Mouse (Mus musculus) midbrain, embryonic 11.5 days (tissue): ENCODE measurements at regions not wholly inside any gene's neighbourhood (a gene's known extent, or its start where the extent isn't known, plus 50 kb on each side); places are given as distances from the start of the nearest gene placed in this dataset.

Source experiments
- ATAC-seq: fragments of 200-750 bp; cut with Nextera tagmentation; 2 replicates; pipeline ENCODE4 v1.8.0; 2017; ENCODE audit warnings: moderate TSS enrichment, moderate library complexity; ENCODE audit not compliant: low FRiP score
- DNase-seq: peaks from one replicate; pipeline ENCODE4 v3.0.0; 2015; ENCODE audit warnings: low spot score; ENCODE audit errors: missing footprints
- H3K27ac ChIP-seq: fragments of 300-500 bp; sonication (generic); 2 replicates; pipeline ENCODE4 v1.5.1; 2014; ENCODE audit warnings: low read depth, low read length
- H3K27me3 ChIP-seq: fragments of 300-500 bp; sonication (generic); 2 replicates; pipeline ENCODE4 v1.6.1; 2014; ENCODE audit warnings: mild to moderate bottlenecking, low read length, moderate library complexity, mixed read lengths; ENCODE audit not compliant: control insufficient read depth, insufficient read depth
- H3K36me3 ChIP-seq: fragments of 300-500 bp; sonication (generic); 2 replicates; pipeline ENCODE4 v1.6.1; 2014; ENCODE audit warnings: mild to moderate bottlenecking, low read length, moderate library complexity, mixed read lengths; ENCODE audit not compliant: control insufficient read depth, insufficient read depth
- H3K4me1 ChIP-seq: fragments of 300-500 bp; sonication (generic); 2 replicates; pipeline ENCODE4 v1.6.1; 2014; ENCODE audit warnings: low read length; ENCODE audit not compliant: control insufficient read depth, insufficient read depth
- H3K4me2 ChIP-seq: fragments of 300-500 bp; sonication (generic); 2 replicates; pipeline ENCODE4 v1.6.1; 2014; ENCODE audit warnings: mild to moderate bottlenecking, moderate library complexity
- H3K4me3 ChIP-seq: fragments of 300-500 bp; sonication (generic); 2 replicates; pipeline ENCODE4 v1.5.1; 2014; ENCODE audit warnings: low read depth, low read length
- H3K9ac ChIP-seq: fragments of 300-500 bp; sonication (generic); 2 replicates; pipeline ENCODE4 v1.6.1; 2014; ENCODE audit warnings: low read length
- H3K9me3 ChIP-seq: fragments of 300-500 bp; sonication (generic); 2 replicates; pipeline ENCODE4 v1.6.1; 2016; ENCODE audit warnings: low read length; ENCODE audit not compliant: control insufficient read depth
- WGBS: fragments of 180-500 bp; shearing (Covaris S2); extraction: QIAGEN DNeasy Blood & Tissue Kit; methylation state at CpG from one replicate; pipeline ENCODE4 v1.1.7; 2014; 5-methylcytosine and 5-hydroxymethylcytosine counted together

GRCm38 (mm10) chr10:111060626-111061025 lies 50.7 kb upstream of the Zdhhc17 start:
- H3K4me3 ChIP-seq = no peak overlapping the region
- H3K4me1 ChIP-seq = no peaks in the 10 kb centered on the region
- no peak overlapping the region for H3K4me2 ChIP-seq
- no peak overlapping the region for H3K9ac ChIP-seq
- H3K36me3 ChIP-seq = no peaks in the 10 kb centered on the region
- H3K9me3 ChIP-seq = no peaks in the 10 kb centered on the region
- WGBS = 92% methylated on average over 8 of the region's 8 CpGs
- DNase-seq (no peak), ATAC-seq (no peak)
- H3K27me3 ChIP-seq = no peaks in the 10 kb centered on the region
- no peak overlapping the region for H3K27ac ChIP-seq
